In genomic region chr17:71289572-71290176, GRCm38 (mm10) we compare ENCODE assay signal across 17 mouse cellular contexts. TPM values are rescaled to one million over a fixed set of nuclear protein-coding genes. Genes with fewer than 3 reads are reported as not detected.
DNase-seq lines count a peak whose midpoint lies in the region; ATAC-seq lines count a peak whose summit lies in the region.
"Had no signal": no experiment of that assay in that cellular context is flagged by ENCODE, and none has a peak within 500 bp of the region (broad histone marks: within the 10 kb centered on the region; RNA-seq: fewer than 3 reads in every experiment).

No protein-coding gene starts in this region.

- H3K4me2 ChIP-seq in limb, embryonic 15.5 days: no peak overlapping the region
- no peak overlapping the region for H3K4me2 ChIP-seq in stomach, embryonic 16.5 days (ENCODE audit: low read depth, low read length)
- H3K4me2 ChIP-seq: hindbrain, embryonic 12.5 days; kidney, embryonic 15.5 days; neural tube, embryonic 13.5 days had no signal

- peak overlapping the region; percentile 54 for H3K4me3 ChIP-seq in megakaryocyte, embryonic 14.5 days (replicated peaks)
- H3K4me3 ChIP-seq in limb, embryonic 15.5 days: no peak overlapping the region
- no peak overlapping the region for H3K4me3 ChIP-seq in stomach, embryonic 16.5 days (replicated peaks; ENCODE audit: low read length)
- H3K4me3 ChIP-seq: hindbrain, embryonic 12.5 days; kidney, embryonic 15.5 days; midbrain, embryonic 10.5 days; neural tube, embryonic 13.5 days had no signal

- no peak for ATAC-seq in megakaryocyte, adult 5-6 weeks (ENCODE audit: poor library complexity, severe bottlenecking)
- peak; percentile 41; the same call in 1 of the 2 replicates for ATAC-seq in limb, embryonic 15.5 days (ENCODE audit: insufficient number of reproducible peaks, low FRiP score, low TSS enrichment, low read depth)
- peak; percentile 47 for ATAC-seq in stomach, embryonic 16.5 days (ENCODE audit: insufficient read depth, low FRiP score)

- 52% methylated on average over 6 of the region's 6 CpGs for WGBS in limb, embryonic 15.5 days
- 65% methylated on average over 6 of the region's 6 CpGs for WGBS in stomach, embryonic 16.5 days

- no peaks in the 10 kb centered on the region for H3K27me3 ChIP-seq in megakaryocyte, embryonic 14.5 days (replicated peaks)
- H3K27me3 ChIP-seq in limb, embryonic 15.5 days: no peaks in the 10 kb centered on the region
- no peaks in the 10 kb centered on the region for H3K27me3 ChIP-seq in stomach, embryonic 16.5 days (ENCODE audit: control insufficient read depth, insufficient read depth, low read length)
- H3K27me3 ChIP-seq: hindbrain, embryonic 12.5 days; kidney, embryonic 15.5 days; neural tube, embryonic 13.5 days had no signal

- peaks cover 33% of the 10 kb centered on the region for H3K36me3 ChIP-seq in megakaryocyte, embryonic 14.5 days (replicated peaks; ENCODE audit: low read length)
- H3K36me3 ChIP-seq in limb, embryonic 15.5 days: no peaks in the 10 kb centered on the region
- no peaks in the 10 kb centered on the region for H3K36me3 ChIP-seq in stomach, embryonic 16.5 days (ENCODE audit: control insufficient read depth, insufficient read depth, low read length)
- H3K36me3 ChIP-seq: hindbrain, embryonic 12.5 days; kidney, embryonic 15.5 days; midbrain, embryonic 10.5 days; neural tube, embryonic 13.5 days had no signal

- H3K9me3 ChIP-seq in megakaryocyte, embryonic 14.5 days: no peaks in the 10 kb centered on the region
- H3K9me3 ChIP-seq in limb, embryonic 15.5 days: no peaks in the 10 kb centered on the region
- no peaks in the 10 kb centered on the region for H3K9me3 ChIP-seq in stomach, embryonic 16.5 days (replicated peaks; ENCODE audit: control insufficient read depth, low read length)
- H3K9me3 ChIP-seq: hindbrain, embryonic 12.5 days; kidney, embryonic 15.5 days; midbrain, embryonic 10.5 days; neural tube, embryonic 13.5 days had no signal

- DNase-seq in heart, adult 11 months: peak; percentile 91
- no peak for DNase-seq in heart, adult 18-20 months
- no peak for DNase-seq in cerebellum, postnatal 25 days
- DNase-seq in right cerebral cortex, postnatal 36 days (ENCODE audit: low spot score in 2 of 2): no peak
- DNase-seq: adrenal gland, adult 8-10 months; B cell, adult 2 months; cerebellum, adult 18-20 months; right cerebral cortex, postnatal 4 days; thymus, adult 18-20 months had no signal

- no peak overlapping the region for H3K9ac ChIP-seq in limb, embryonic 15.5 days
- no peak overlapping the region for H3K9ac ChIP-seq in stomach, embryonic 16.5 days (ENCODE audit: low read length)
- H3K9ac ChIP-seq: hindbrain, embryonic 12.5 days; kidney, embryonic 15.5 days; neural tube, embryonic 13.5 days had no signal

- H3K4me1 ChIP-seq in megakaryocyte, embryonic 14.5 days: peaks cover 100% of the 10 kb centered on the region
- peaks cover 30% of the 10 kb centered on the region for H3K4me1 ChIP-seq in limb, embryonic 15.5 days
- 0 out of 2 replicates have a peak, but pooled peaks cover 4% of the 10 kb centered on the region for H3K4me1 ChIP-seq in stomach, embryonic 16.5 days (ENCODE audit: control insufficient read depth, insufficient read depth, low read length)
- H3K4me1 ChIP-seq: hindbrain, embryonic 12.5 days; neural tube, embryonic 13.5 days had no signal

- peak overlapping the region; percentile 55 for H3K27ac ChIP-seq in limb, embryonic 15.5 days
- H3K27ac ChIP-seq in stomach, embryonic 16.5 days (ENCODE audit: low read length): no peak overlapping the region
- H3K27ac ChIP-seq: hindbrain, embryonic 12.5 days; kidney, embryonic 15.5 days; midbrain, embryonic 10.5 days; neural tube, embryonic 13.5 days had no signal

RNA-seq across cellular contexts. Expression of gene Emilin2, which starts 22.1 kb away (rescaled TPM):
- 10 to 100 TPM; 37.9 to 40.1 TPM for total RNA-seq in heart, adult 18-20 months (2021)
- 133 and 271 TPM in 2 replicates for polyA plus RNA-seq in megakaryocyte, embryonic 14.5 days (2012; ENCODE audit: insufficient read depth, low replicate concordance)
- 152 and 159 TPM in 2 replicates for total RNA-seq in megakaryocyte, adult 5-6 weeks (2015)
- 244 and 250 TPM in 2 replicates for total RNA-seq in megakaryocyte, adult 5-6 weeks (2017)
- polyA plus RNA-seq in limb, embryonic 15.5 days (2015; fragmentation: Nextera tagmentation; extraction: Ambion mirVana): 32.9 and 39.3 TPM in 2 replicates
- 3.0 and 4.5 TPM in 2 replicates for polyA plus RNA-seq in stomach, embryonic 16.5 days (2015; fragmentation: Nextera tagmentation; extraction: Ambion mirVana)
